1 mouse cellular context compared by ENCODE assay signal in the genomic region with DNA sequence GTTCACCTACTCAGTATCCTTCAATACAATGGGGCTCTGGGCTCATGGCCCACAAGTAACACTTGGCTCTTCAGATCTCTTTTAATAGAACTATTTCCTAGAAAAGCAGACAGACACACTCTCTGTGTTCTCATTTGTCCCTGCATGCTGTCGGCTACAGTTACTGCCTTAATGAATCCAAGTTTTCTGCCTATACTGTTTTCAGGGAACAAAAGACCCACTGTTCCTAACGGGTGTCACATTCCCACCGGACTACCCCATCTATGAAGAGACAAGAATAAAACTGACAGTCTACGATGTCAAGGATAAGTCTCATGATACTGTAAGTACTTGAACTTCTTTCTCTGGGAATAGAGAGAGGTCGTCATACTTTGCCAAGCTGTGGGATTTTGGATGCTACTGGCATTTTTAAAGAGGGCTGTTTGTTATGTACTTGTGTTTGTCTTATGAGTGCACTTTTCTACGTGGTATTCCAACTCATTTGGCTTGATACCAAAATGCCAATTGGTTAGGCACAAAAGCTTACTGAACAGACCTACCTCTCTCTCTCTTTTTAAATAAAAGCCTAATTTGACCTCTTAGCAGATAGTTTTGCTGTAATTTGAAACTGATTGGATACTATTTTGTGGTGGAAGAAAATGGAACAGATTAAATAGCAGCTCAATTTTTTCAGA.
TF ChIP-seq lines count a peak whose summit lies in the region.

No protein-coding gene starts in this region.

TF ChIP-seq in MEL, 35 proteins besides CTCF, POLR2A, EP300 and RAD21 (continued from another document):
- TF ChIP-seq UBTF (IDR thresholded peaks at IDR 0.05; ENCODE audit: borderline replicate concordance, insufficient read depth, low read depth, low read length) (no peak), NELFE (IDR thresholded peaks at IDR 0.05; ENCODE audit: low read depth, low read length) (no peak), MAFK (IDR thresholded peaks at IDR 0.05; ENCODE audit: borderline replicate concordance, low read depth, low read length) (no peak), MYB (IDR thresholded peaks at IDR 0.05; ENCODE audit: low read depth, low read length) (no peak), JUND (IDR thresholded peaks at IDR 0.05; ENCODE audit: low read depth, low read length) (no peak), CHD2 (IDR thresholded peaks at IDR 0.05; ENCODE audit: low read length) (no peak), ZMIZ1 (IDR thresholded peaks at IDR 0.05; ENCODE audit: low read depth, low read length) (no peak)
